Mouse (Mus musculus): ENCODE results near the gene H2-Q10.
"Not testable (repeated sequence)": the region's sequence is repeated elsewhere in the genome, so short reads cannot be mapped to it uniquely, and the experiment has no call there.

Gene H2-Q10

DNA sequence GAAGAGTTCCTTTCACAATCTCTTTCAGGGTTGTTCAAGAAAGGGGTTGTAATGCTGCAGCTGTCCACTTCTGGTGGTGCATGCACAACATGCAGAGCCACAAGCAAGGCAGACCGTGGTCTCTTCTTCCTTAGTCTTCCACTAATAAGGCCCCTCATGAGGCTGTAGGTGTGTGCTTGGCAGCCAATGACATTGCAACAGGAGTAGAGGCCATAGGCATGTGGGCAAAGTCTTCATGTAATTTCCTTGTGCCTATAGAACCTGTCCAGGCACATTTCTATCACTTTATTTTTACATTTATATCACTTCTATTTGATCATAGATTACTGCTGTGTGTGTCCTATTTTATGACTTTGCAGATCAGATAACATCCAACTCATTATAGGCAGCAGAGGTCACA lies 11.6 kb upstream of the H2-Q10 start:
- DNase-seq (ENCODE audit: low spot score in 2 of 2) = not testable (repeated sequence)

DNA sequence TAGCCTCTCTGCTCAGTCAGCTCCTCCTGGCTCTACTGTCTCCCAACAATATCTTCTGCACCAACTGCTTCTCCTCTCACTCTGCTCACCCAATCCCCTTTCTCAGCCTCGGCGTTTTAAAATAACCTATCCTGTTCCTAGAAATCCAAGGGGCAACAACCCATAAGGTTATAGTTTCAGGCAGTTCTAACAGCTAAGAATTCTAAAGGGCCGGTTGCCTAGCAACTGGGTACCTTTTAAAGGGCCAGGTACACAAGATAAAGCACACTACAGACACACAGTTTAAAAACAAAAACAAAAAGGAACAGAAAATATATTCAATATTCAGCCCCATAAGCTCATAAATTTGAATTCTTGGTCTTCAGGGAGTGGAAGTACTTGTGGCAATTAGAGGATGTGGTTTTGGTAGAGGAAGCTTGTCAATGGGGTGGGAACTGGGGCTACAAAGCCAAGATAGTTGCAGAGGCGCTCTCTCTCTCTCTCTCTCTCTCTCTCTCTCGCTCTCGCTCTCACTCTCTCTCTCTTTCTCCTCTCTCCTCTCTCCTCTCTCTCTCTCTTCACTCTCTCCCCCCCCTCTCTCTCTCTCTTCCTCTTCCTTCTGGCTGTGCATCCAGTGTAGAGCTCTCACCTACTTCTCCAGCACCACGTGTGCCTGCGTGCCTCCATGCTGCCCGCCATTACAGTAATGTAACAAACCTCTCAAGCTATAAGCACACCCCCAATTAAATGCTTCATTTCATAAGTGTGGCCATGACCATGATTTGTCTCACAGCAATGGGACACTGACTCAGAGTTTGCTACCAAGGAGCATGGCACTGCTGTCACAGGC lies 9.2 kb upstream of the H2-Q10 start:
- DNase-seq (ENCODE audit: low spot score in 2 of 2) = not testable (repeated sequence)

GRCm38 (mm10) chr17:35465651-35466050 lies 4.2 kb upstream of the H2-Q10 start:
- DNase-seq (ENCODE audit: low spot score in 2 of 2) = not testable (repeated sequence)

DNA sequence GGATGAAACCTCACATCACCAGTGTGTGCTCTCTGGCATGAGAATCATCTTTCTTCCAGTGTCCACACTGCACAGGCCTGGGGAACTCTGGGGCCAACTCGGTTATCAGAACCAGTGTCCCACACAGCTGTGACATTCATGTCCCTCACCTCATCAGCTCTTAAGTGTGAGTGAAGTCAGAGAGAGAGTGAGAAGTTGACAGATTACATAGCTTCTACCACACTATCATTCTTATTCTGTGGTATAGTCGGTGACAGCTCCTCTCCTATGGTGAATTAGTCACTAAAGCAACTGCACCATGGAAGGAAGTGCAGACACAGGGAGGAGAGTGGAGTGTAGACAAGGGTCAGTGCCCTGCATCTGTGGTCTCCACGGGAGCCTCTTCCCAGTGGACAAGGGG lies 953 bp upstream of the H2-Q10 start:
- not testable (repeated sequence) for DNase-seq (ENCODE audit: low spot score in 2 of 2)

- DNase-seq (ENCODE audit: low spot score in 2 of 2) = peak in 1 of 2 experiments; percentile 9
Observed at GRCm38 (mm10) chr17:35484066-35484465, 14.2 kb downstream of the H2-Q10 start.

DNA sequence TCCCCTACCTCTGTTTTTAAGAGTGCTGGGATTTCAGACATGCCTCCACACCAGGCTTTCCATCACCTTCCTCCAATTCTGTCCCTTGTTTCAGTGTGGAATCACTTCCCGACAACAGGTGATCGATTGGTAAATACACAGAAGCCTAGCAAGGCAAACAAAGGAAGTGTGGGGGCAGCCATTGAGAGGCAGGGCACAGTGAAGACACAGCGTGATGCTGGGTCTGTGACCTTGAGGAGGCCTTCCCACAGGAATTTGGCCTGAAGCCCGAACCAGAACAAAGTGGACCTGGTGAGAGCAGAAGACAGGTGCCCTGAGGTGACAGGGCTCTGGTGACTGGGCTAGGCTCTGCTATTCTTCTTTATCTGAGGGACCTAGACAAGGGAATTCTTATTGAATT lies 15.8 kb downstream of the H2-Q10 start:
- no peak for DNase-seq (ENCODE audit: low spot score in 2 of 2)

DNA sequence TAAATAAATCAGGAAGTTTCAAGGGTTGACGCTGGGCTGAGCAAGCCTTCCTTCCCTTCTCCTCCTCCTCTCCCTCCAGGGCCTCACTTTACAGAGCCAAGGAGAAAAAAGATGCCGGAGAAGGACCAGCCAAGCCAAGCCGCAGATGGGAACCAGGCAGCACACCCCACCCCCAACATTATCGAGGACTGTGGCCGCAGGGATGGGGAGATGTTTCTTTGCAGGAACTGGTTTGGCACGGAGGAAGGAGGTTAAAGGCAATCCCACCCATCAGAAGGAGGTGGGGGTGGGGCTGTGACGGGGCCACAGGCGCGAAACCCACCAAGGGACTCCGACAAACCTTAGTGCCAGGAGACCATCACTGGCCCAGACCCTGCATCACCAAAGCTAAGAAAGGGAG lies 16.8 kb downstream of the H2-Q10 start:
- DNase-seq (ENCODE audit: low spot score in 2 of 2) = no peak

GRCm38 (mm10) chr17:35488041-35488440 lies 18.2 kb downstream of the H2-Q10 start:
- no peak for DNase-seq (ENCODE audit: low spot score in 2 of 2)

- DNase-seq (ENCODE audit: low spot score in 2 of 2) = no peak
Observed at GRCm38 (mm10) chr17:35490320-35490719, 20.4 kb downstream of the H2-Q10 start.

- DNase-seq (ENCODE audit: low spot score in 2 of 2) = no peak
Observed at GRCm38 (mm10) chr17:35497124-35497523, 27.2 kb downstream of the H2-Q10 start.

- DNase-seq (ENCODE audit: low spot score in 2 of 2) = no peak
Observed at GRCm38 (mm10) chr17:35502226-35502625, 32.3 kb downstream of the H2-Q10 start.

GRCm38 (mm10) chr17:35502762-35503161 lies 32.9 kb downstream of the H2-Q10 start:
- DNase-seq (ENCODE audit: low spot score in 2 of 2) = no peak

GRCm38 (mm10) chr17:35503849-35504248 lies 34.0 kb downstream of the H2-Q10 start:
- DNase-seq (ENCODE audit: low spot score in 2 of 2) = no peak

- DNase-seq (ENCODE audit: low spot score in 2 of 2) = no peak
Observed at GRCm38 (mm10) chr17:35504628-35505481, 35.0 kb downstream of the H2-Q10 start.

DNA sequence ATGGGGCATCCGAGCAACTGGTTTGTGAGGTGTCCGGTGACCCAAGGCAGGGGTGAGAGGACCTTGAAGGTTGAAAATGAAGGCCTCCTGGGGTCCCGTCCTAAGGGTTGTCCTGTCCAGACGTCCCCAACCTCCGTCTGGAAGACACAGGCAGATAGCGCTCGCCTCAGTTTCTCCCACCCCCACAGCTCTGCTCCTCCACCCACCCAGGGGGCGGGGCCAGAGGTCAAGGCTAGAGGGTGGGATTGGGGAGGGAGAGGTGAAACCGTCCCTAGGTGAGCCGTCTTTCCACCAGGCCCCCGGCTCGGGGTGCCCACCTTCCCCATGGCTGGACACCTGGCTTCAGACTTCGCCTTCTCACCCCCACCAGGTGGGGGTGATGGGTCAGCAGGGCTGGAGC lies 35.9 kb downstream of the H2-Q10 start, which contains the start of gene Pou5f1:
Pou5f1 (plus strand) TSS at position 243 of the 400 bp plus-strand sequence.
- DNase-seq (ENCODE audit: low spot score in 2 of 2) = no peak

- no peak for DNase-seq (ENCODE audit: low spot score in 2 of 2)
Observed at GRCm38 (mm10) chr17:35506881-35507280, 37.0 kb downstream of the H2-Q10 start.

- no peak for DNase-seq (ENCODE audit: low spot score in 2 of 2)
Observed at GRCm38 (mm10) chr17:35507556-35508260, 37.8 kb downstream of the H2-Q10 start.

- not testable (repeated sequence) for DNase-seq (ENCODE audit: low spot score in 2 of 2)
Observed at GRCm38 (mm10) chr17:35508279-35508678, 38.4 kb downstream of the H2-Q10 start.

GRCm38 (mm10) chr17:35509284-35509683 lies 39.4 kb downstream of the H2-Q10 start:
- DNase-seq (ENCODE audit: low spot score in 2 of 2) = no peak

GRCm38 (mm10) chr17:35512916-35513626 lies 43.2 kb downstream of the H2-Q10 start:
- no peak for DNase-seq (ENCODE audit: low spot score in 2 of 2)

DNA sequence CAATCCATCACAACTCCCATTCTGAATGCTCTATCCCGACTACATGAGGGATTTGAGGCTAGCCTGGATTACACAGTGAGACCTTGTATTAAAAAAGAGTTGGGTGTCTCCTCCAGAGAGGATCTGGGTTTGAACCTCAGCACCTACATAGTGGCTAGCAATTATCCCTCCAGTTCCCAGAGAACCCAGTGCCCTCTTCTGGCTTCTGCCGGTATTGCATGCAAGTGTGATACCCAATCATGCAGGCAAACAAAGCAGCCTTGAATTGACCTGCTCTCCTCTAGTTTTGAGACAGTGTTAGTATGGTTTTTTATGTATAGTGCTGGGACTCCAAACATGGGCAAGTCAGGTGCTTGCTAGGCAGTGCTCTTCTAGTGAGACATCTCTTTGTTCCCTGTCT lies 44.0 kb downstream of the H2-Q10 start:
- DNase-seq (ENCODE audit: low spot score in 2 of 2) = no peak

All from right cerebral cortex, postnatal 36 days (tissue).